Mouse (Mus musculus): ENCODE results near the gene Ceacam10.

DNA sequence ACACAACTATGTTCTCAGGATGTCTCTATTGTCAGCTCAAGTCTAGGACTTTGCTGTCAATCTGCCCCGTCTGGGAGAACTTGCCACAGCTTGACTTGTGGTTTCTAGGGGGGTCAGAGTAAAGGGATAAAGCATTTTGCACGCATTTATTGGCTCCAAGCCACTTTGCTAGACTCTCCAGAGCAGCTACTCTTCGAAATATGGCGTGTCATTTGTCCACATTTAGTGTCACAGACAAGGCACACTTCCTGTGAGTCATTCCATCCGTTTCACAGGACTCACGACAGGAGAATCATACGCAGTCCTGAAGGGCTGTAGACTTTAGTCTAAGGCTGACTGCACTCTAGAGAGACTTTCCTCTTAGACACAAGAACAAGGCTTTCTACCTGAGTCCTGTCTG, 47.4 kb downstream of the Ceacam10 start:
- TF ChIP-seq CTCF (IDR thresholded peaks at IDR 0.05; ENCODE audit: low read depth) (no peak), EP300 (IDR thresholded peaks at IDR 0.05; ENCODE audit: low read depth) (no peak)
